Mouse (Mus musculus) ES-E14 (cell line): ENCODE results near the gene Prrg3.

Experiments used
- HCFC1 ChIP-seq: IDR thresholded peaks from 2 replicates; pipeline ENCODE4 v1.6.1; 2012; ENCODE audit warnings: low read length, inconsistent platforms, borderline replicate concordance; ENCODE audit not compliant: insufficient read depth
- ZNF384 ChIP-seq: IDR thresholded peaks from 2 replicates; pipeline ENCODE4 v1.6.1; 2012; ENCODE audit warnings: low read depth, low read length, inconsistent platforms

DNA sequence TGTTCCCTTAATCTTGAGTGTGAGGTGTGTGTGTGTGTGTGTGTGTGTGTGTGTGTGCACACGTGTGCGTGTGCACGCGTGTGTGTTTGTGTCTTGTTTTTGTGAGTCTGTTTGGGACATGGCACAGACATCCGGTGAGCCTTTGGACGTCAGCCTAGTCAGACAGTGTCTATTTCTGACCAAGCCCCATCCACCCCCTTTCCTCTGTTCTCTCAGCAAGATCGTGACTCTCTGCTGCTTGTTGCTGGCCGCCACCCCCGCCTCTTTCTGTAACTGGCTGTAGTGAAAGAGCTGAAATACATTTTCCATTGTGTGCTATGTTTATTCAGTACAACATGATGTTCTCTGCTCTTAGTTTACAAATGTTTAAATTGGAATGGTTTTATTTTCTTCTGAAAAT, 49.8 kb downstream of the Prrg3 start:
- TF ChIP-seq HCFC1 (no peak), ZNF384 (no peak)
